Mouse (Mus musculus): ENCODE measurements around the gene Lce3f.

DNA sequence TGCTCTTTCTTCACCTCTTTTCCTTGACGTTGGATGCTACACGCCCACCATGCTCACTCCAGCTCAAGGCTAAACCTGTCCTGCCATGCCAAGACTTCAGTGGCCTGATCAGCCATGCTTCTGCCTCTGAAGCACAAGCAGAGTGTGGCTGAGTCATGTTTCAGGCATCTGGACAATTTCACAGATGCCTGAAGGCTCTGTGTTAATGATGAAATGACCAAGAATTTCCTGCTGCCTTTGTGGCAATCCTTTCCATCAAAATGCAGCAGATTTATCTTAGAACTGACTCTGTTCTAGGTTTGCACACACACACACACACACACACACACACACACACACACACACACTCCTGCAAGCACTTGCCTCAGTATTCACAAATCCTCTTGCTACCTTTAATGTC lies 33.5 kb downstream of the Lce3f start:
- no peak for TF ChIP-seq GATA1 (IDR thresholded peaks at IDR 0.05; ENCODE audit: low read length)
- TF ChIP-seq TAL1 (IDR thresholded peaks at IDR 0.05; ENCODE audit: low read length): no peak
